Mouse (Mus musculus): ENCODE results near the gene Arxes1.
"Not testable (repeated sequence)": the region's sequence is repeated elsewhere in the genome, so short reads cannot be mapped to it uniquely, and the experiment has no call there.

DNA sequence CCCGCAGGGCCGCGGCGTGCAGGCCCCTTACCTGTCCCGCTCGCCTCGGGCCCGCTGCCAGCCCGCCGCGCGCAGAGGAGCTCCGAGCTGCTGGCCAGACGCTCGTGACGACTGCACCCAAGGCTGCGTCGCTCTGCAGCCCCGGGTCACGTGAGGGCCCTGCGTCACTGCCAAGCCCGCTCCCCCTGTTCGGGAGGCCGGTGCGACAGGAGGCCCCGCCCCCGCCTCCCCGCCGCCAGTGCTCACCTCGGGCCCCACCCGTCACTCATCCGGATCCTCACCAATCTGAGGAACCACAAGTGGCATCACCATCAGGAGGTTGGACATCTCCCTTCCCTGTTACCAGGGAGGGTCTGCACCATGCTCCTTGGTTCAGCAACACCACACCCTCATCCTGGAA lies 34.9 kb downstream of the Arxes1 start, which contains the start of gene Bex2:
- not testable (repeated sequence) for TF ChIP-seq CTCF, EP300 (IDR thresholded peaks at IDR 0.05; ENCODE audit: low read depth)
